Mouse (Mus musculus) frontal cortex, postnatal 25 days (tissue): ENCODE measurements around the gene Ffar4.

Source experiments
- DNase-seq, 2 experiments: peaks; one replicate each; pipeline ENCODE4 v3.0.0; 2022; ENCODE audit warnings: low spot score in 2 of 2

Gene Ffar4

DNA sequence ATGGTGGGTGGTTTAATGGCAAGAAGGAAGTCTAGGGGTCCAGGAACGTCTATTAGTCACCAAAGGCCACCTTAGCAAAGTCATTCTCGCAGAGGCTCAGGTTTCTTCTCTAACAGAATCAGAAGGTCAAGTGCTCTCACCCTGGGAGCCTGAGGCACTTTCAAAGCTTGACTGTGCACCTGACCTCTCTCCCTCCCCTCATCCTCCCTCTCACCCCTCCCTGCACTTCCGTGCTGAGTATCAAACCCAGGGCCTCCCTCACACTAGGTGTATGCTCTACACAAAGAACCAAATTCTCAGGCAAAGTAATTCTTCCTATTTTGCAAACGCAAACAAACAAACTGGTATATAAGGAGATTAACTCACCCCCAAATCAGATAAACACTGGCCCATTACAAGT lies 640 bp upstream of the Ffar4 start:
- DNase-seq: no peak

DNA sequence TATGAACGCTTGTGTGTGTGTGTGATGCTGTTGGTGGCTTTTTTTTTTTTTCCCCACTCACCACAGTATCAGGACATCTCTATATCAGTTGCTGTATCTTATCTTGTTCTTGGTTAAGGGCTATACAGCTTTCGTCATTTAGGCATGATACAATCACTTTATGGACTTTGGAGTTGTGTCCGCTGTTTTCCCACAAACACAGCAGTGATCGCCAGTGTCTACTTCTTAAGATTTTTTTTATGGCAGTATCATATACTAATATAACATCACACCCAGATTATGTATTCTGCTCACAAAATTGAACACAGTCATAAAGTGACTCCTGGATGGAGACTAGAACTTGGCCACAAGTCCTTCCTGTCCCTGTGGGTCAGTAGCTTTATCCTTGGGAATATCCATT lies 11.0 kb downstream of the Ffar4 start:
- DNase-seq: no peak

DNA sequence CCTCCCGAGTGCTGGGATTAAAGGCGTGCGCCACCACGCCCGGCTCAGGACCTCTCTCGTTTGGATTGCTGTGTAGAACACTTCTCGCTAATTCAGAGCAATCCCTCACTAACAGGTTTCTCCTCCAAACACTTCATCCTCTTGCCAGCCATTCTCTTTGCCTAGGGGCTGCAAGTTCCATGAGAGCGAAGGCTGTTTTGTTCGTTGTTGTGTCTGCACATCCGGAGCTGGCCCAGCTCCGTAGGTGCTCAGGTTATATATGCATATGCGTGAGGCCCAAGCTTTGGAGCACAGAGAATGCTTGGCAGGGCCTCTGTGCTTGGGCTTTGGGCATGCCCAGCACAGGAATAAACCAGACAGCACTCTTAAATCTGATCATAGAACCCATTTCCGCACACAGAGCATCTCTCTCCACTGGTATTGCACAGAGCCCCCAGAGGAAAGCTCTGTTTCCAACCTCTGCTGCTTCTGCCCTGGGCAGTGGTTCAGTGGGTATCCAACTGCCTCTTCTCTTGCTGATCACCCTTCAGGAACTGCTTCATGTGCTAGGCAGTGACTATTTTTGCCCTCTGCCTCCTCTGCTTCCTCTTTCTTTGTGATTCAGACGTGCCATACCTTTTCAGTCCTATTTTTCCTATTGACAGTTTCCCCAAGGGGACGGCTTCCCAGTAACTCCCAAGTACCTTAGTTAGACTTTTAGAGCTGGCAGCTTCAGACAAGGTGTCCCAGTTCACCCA lies 12.8 kb downstream of the Ffar4 start:
- no peak for DNase-seq

DNA sequence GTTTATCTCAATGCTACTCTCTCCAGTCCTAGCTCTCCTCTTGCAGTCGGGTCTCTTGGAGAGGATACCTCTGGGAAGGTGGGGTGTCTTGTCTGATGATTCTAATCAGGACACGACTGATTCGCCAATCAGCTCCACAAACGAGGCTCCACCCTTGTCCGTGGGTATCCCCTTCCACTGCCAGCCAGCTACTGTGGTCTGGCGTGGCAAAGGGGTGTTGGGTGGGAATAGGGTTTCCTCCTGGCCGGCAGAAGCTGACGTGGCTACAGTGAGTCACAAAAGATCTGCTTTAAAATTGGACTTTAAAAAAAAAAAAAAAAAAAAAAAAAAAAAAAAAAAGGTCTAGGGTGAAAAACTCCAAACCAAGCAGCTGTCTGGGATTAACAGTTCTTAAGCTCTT lies 14.2 kb downstream of the Ffar4 start:
- no peak for DNase-seq

DNA sequence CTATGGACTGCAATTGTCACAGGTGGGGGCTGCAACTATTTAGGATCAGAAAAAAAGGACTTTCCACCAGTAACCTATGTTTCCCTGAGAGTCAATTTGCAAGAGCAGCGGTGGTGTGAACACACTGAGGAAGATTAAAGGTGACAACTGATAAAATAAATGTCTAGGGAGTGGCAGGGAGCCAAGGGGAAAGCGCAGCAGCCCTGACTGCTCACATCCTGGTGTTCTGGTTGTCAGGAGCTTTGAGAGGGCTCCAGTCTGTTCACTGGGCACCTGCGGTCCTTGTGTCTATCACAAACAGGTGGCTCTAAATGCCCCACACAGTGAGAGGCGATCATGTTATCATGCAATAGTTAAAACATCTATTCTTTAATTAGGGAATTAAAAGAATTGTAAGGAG lies 15.7 kb downstream of the Ffar4 start:
- DNase-seq: no peak

DNA sequence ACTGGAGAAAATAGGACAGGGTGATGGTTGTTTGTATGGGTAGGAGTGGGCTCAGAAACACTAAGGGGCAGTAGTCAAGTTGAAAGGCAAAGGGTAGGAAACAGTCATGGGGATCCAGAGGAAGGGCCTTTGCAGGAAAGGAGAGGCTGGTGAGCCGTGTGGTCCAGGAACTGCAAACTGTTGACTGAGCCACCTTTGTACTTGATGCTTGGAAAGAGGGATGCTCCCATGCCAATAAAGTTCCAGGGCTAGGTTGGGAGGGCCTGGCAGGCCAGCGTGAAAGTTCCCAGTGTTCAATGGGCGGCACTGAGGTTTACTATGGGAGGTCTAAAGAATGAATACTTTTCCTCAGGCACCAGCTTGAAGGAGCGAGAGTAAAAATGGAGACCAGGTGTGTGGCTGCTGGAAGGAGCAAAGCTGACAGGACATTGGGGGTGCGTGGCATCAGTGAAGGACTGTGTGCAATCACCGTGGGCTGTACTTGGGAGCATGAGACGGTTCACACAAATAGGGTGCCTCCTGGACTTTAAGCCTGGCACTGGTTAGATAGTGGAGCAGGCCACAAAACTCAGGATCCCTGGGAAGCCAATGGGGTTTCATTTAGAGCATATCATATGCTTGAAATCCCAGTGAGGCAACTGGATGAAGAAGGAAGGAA lies 18.1 kb downstream of the Ffar4 start:
- DNase-seq: no peak

DNA sequence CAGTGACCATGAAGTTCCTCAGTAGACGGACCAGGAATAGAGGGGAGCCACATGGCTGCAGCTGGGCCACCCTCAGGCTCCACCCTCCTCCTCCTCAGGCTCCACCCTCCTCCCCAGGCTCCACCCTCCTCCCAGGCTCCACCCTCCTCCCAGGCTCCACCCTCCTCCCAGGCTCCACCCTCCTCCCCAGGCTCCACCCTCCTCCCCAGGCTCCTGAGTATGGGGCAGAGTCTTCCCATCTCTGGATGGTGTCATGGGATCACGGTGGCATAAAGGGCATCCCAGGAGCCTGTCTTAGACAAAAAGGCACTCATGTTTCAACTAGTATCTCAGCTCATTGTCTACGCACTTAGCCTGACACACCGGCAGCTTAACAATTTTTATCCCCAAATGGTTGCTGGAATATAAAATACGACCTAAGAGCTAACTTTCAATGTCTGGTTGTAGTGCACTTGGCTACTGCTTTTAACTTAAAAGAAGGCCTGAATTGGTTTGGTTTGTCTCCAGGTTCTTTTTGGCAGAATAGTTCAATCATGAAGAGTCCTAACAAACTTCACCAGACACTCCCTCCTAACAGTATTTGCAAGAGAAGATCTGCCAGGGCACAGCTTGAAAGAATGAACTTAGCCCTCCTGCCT lies 23.4 kb downstream of the Ffar4 start:
- no peak for DNase-seq

DNA sequence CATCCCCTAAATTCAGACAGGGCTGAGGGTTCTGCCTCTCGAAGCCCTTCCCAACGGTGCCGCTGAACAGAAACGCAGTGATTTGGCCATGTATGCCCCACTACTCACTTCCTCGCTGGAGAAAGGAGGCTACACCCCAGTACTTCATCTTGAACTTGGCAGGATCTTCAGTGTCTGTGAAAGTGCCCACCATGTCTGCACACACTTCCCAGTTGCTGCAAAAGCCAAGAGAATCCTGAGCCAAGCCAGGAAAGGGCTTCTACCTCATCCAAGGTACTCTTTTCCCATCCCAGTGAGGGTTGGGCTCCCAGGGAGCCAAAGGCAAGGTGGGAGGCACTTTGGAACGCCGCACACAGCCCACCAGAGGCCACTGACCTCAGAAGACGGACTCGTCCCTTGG lies 27.1 kb downstream of the Ffar4 start:
- DNase-seq: no peak

DNA sequence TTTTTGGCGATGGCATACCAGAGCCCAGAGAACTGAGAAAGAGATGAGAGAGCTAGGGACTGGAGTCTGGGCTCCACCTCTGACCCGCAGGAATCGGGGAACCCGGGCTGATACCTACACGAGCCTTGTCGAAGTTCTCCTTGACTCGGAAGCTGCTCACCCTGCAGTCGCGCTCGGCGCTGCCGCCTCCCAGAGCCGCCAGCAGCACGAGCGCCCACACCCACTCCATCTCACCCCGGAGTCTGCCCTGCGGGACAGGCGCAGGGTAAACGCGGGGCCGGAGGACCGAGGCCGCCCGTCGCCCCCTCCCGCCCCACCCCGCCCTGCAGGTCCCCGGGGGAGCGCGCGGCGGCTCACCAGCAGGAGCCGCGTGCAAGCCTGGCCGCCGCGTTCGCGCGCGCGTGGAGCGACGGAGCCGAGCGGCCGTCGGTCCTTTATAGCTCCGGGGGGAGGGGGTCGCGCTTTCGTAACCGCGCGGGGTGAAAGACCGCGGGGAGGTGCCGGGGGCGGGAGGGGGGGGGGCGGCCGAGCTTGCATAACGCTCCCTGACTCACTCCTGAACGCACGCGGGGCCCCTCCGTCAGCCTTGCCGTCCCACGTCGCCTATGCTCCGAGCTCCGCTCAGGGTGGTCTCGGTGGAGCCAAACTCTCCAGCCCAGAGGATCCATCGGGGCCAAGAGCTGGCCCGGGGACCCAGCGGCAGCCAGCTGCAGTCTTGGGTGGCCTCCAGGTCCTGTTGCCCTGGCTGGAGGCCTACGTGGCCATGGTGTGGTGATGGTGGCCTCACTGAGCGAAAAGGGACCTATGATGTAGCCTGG lies 27.7 kb downstream of the Ffar4 start:
- DNase-seq: no peak

DNA sequence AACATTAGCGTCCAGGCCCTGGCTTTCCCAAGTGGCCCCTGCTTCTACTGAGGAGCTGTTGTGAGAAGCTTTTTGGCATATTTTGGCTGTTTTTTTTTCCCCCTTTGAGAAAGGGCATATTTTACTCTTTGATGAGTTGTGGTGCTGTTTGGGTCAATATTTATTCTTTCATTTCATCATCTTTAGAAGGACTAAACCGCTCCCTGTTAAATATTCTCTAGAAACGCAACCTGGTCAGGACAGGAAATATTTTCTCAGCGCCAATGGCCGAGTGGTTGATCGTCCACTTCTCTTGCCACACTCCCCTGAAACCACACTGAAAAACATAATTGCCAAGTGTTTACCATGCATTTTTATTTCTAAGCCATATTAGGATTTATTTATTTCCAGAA lies 28.3 kb downstream of the Ffar4 start, which contains the start of gene Rbp4:
Gene Rbp4 (minus strand): TSS at position 63 of the 392 bp plus-strand sequence.
- no peak for DNase-seq

DNA sequence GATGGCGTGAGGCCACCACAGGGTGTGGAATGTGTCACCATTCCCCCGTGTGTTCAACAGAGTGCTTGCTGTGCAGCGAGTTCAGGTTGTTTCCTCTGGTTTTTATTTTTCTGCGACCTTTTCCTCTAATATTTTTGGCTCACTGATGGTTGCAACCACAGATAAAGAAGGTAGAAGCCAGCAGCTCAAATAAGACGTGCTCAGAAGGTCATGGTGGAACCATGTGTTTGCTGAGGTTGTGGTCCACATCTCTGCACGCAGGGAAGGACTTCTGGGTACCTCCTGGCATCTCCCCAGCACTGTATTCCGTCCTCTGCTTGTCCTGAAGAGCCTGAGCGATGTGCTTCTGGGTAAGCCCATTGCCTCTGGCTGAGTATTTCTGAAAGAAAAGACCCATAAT lies 29.8 kb downstream of the Ffar4 start:
- no peak for DNase-seq

DNA sequence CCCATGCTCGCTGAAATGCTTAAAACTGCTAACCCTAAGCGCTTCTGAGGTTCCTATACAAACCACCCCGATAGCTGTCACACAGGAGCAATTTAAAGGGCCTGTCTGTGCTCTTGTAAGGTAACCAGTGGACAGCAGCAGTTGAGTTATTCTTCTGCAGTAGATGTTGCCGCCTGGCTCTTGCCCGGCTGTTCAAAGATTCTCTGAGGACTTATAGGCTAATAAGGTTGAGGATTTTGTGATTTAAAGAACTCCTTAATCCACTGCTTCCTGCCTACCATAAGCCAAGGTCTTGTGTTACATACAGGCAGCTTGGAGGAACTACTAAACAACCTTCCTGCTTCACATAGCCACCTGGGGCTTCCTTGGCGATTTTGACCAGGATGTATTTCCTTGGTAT lies 35.6 kb downstream of the Ffar4 start, which contains the start of gene Pde6c:
Gene Pde6c (plus strand): TSS at position 301 of the 400 bp plus-strand sequence.
- no peak for DNase-seq

DNA sequence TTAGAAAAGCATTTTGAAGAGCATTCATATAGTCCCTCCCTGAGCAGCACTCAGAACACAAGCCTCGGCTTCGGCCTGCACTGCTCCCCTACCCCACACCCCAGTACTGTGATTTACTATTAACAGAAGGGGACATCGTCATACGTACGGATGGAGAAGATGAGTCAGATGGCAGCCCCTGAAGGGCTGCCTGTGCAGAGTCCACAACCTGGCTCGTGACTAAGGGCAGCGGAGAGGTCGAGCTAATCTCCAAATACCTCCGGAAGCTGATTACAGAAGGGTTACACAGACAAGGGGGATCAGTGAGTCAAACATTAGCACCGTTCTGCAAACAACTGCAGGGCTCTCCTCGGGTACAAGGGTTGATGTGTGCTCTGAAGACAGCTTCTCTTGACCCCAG lies 37.1 kb downstream of the Ffar4 start:
- DNase-seq: no peak

DNA sequence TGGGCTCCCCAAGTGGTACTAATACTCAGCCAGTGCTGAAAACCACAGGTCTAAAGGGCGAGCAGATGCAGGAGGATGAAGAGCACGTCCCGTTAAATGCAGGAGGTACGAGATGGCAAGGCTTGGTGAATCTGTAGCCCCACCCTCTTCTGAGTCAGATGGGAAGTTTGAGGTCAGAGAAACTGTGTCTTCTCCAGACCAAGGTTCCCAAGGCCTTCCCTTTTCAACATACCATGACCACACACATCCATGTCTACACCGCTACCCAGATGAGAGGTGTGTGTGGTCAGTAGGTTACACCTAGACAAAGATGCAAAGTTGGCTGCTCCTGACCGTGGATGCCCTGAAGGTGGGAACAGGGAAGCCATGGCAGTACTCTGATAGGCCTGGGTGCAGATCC lies 37.9 kb downstream of the Ffar4 start:
- no peak for DNase-seq

DNA sequence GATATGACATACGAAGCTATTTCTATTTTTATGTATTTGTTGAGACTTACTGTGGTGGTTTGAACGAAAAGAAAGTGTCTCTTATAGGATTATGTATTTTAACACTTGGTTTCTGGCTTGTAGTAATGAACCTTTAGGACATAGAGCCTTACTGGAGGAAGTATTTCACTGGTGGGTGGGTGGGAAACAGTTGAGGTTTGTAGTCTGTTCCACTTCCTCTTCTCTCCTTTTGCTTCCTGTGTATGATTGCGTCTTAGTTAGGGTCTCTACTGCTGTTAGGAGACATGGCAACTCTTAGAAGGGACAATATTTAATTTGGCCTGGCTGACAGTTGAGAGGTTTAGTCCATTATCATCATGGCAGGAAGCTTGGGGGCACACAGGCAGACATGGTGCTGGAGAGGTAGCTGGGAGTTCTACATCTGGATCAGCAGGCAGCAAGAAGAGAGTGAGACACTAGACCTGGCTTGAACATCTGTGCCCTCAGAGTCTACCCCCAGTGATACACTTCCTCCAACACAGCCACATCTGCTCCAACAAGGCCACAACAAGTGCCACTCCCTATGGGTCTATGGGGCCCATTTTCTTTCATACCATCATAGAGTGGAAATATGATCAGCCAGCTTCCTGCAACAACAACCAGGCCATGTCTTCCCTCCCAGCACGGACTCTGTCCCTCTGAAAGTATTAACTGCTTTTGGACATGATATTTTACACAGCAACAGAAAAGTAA lies 46.8 kb downstream of the Ffar4 start:
- DNase-seq: no peak

DNA sequence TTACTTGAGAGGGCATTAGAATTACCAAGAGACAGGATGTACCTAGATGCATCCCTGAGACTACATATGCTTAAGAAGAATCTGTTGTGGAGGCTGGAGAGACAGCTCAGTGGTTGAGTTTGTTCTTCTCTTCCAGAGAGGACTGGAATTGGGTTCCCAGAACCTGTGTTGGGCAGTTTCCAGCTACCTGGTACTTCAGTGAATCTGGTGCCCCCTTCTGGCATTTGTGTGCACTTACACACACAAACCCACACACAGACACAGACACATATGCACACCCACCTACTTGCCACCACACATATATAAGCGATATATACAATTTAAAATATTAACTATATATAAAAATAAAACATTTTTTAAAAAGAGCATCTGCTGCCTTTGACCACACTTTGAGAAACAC lies 59.4 kb downstream of the Ffar4 start:
- no peak for DNase-seq

DNA sequence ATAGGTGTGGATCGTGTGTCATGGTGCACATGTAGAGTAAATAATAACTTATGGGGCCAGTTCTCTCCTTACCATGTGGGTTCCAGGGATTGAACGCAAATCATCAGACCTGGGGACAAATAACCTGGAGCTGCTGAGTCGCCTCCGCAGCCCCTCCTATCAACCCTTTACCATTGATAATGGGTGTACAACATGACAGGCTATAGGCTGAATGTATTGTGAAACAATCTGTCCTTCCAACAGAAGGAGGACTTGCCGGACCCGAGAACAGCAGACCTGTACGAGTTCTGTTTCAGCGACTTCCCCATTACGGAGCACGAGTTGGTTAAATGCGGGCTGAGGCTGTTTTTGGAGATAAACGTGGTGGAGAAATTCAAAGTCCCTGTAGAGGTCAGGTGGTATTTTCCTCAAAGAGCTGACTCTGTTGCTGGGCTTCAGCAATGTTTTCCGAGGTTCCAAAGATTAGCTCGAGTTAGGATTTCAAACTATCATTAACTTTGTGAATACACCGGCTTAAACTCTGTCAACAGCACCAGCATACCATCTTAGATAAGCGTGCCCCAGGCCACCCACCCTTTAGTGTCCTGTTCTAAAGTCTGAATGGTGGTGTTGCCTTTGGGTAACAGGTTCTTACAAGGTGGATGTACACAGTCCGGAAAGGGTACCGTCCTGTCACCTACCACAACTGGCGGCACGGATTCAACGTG lies 64.9 kb downstream of the Ffar4 start:
- no peak for DNase-seq
